Mouse (Mus musculus) bone marrow macrophage, adult 2 months (primary cell): ENCODE measurements around the gene 1700012B09Rik. TPM values are rescaled to one million over a fixed set of nuclear protein-coding genes. Genes with fewer than 3 reads are reported as not detected.

Experiments
- H3K27ac ChIP-seq: 2 replicates; pipeline ENCODE4 v1.5.1; 2012; ENCODE audit warnings: low read depth, low read length; ENCODE audit not compliant: insufficient read depth
- H3K4me1 ChIP-seq: 2 replicates; pipeline ENCODE4 v1.6.1; 2012; ENCODE audit warnings: low read length; ENCODE audit not compliant: control insufficient read depth, insufficient read depth
- H3K4me3 ChIP-seq: 2 replicates; pipeline ENCODE4 v1.5.1; 2012; ENCODE audit warnings: mild to moderate bottlenecking, low read length, moderate library complexity; ENCODE audit not compliant: insufficient read depth
- CTCF ChIP-seq: IDR thresholded peaks from 2 replicates; pipeline ENCODE4 v1.5.1; 2012; ENCODE audit warnings: low read depth, mild to moderate bottlenecking, low read length, moderate library complexity
- POLR2A ChIP-seq: IDR thresholded peaks from 2 replicates; pipeline ENCODE4 v1.6.1; 2012; ENCODE audit warnings: mild to moderate bottlenecking, low read depth, low read length, borderline replicate concordance
- polyA plus RNA-seq: library from polyadenylated mRNA; stranded (reverse); fragments of >200 nt; gene quantifications from 2 replicates; pipeline ENCODE4 v1.2.4, GENCODE M21; 2012; ENCODE audit not compliant: missing spikeins, insufficient read depth, insufficient read length

The 1700012B09Rik gene
- polyA plus RNA-seq, 1 experiment: not detected

- TF ChIP-seq CTCF (no peak), POLR2A (no peak)
- no peak within 1 kb of the TSS for H3K4me3 ChIP-seq
- H3K27ac ChIP-seq: no peak within 1 kb of the TSS
These were observed 30.5 kb downstream of the 1700012B09Rik start, which contains the start of gene Piwil4 for GRCm38 (mm10) chr9:14740151-14740924. TSS of gene Piwil4 (minus strand) at chr9:14740733.

DNA sequence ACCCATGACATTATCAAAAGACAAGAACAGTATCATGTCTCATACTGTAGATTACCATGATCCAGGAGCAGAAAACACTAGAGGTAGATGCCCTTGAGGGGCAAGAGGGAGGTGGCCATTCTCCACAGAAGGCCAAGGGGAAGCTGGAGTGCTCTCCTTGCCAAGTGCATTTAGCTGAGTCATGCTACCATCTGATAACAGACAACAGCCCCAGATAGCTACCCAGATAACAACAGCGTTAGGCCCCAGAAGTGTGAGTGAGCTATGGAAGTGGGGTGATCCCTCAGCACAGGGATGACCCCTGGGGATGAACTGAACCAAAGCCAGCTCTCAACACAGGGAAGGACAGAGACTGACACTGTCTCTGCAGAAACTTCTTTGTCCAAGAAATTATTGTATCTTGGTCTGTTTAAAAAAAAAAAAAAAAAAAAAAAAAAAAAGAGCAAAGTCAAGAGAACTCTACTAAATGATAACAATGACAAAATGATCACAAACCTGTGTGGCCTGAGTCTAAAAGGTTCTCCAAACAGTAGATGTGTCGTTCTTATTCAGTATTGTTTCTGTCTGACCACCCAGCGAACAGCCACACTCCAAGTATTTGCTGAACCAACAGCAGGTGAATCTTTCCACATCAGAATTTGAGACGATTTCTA, 31.2 kb downstream of the 1700012B09Rik start:
- Histone ChIP-seq H3K4me1 (peaks cover 8% of the 10 kb centered on the region), H3K4me3 (no peak overlapping the region), H3K27ac (no peak overlapping the region)
- TF ChIP-seq POLR2A: no peak
- no peak for TF ChIP-seq CTCF

More at GRCm38 (mm10) chr9:14740151-14740924, 30.5 kb downstream of the 1700012B09Rik start, which contains the start of gene Piwil4:
- H3K4me1 ChIP-seq: peaks cover 8% of the 10 kb centered on the region

DNA sequence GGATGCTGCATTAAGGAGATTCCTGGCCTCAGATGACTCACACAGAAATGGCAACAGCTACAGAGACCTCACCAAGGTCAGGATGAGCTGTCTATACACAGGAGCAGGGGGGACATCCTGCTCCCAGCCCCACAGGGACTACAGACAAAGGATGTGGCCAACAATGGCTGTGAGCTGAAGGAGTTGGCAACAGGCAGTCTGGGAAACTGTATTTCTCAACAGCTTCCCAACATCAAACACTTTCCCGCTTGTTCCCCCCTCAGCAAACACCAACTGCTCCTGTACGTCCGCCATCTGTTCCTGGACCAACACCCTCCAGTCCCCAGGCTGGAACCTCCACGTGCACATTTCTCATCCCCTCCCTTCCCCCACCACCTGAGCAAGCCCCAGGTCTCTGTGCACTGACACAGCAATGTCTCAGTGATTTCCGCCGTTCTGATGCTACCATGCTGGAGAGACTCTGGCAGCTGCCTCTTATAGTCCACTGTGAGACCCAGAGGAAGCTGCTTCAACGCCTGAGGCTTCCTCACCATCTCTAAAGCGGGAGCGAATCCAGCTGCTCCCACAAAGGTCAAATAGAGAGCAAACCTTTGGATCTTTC, 39.8 kb downstream of the 1700012B09Rik start:
- H3K27ac ChIP-seq: no peak overlapping the region
- no peak for TF ChIP-seq CTCF
- no peak for TF ChIP-seq POLR2A
- H3K4me1 ChIP-seq: no peaks in the 10 kb centered on the region
- no peak overlapping the region for H3K4me3 ChIP-seq

DNA sequence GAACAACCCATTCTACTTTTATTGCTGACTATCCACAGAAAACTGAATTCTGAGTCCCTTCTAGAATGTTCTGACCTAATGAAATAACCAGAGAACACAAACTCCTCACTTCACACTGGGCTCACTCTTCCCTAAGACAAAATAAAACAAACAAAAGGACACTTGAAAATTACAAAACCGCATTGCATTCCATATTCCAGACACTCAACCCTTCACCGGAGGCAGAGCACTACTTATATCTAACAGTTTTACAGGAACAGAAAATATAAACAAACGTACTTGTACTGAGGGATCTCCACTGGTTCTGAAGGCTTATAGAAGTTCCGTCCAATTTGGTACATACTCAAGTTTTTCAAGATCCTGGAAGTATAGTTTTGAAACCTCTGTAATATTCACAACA, 42.5 kb downstream of the 1700012B09Rik start:
- TF ChIP-seq CTCF (no peak), POLR2A (no peak)
- no peak overlapping the region for H3K4me3 ChIP-seq
- H3K4me1 ChIP-seq: peaks cover 19% of the 10 kb centered on the region
- H3K27ac ChIP-seq: no peak overlapping the region

DNA sequence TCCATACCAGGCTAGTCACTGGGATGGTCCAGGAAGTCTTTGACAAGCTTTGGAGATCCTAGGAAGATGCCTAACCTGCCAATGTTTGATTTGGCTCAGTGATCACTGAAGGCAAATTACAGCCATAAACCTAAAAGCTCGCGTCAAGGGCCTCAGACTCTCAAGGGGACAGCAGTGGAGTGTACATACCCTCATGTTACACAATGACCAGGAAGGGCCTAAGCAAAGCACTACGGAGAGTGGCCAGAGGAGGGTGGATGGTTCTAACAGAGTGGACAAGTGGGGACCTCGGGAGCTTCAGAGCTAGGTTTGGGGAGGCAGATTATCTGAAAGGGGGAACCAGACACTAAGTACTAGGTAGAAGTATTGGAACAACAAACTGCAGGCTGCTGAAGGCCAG, 44.2 kb downstream of the 1700012B09Rik start:
- H3K4me3 ChIP-seq: no peak overlapping the region
- no peak overlapping the region for H3K27ac ChIP-seq
- no peak for TF ChIP-seq POLR2A
- TF ChIP-seq CTCF: no peak
- peaks cover 19% of the 10 kb centered on the region for H3K4me1 ChIP-seq

- H3K27ac ChIP-seq: no peak overlapping the region
- peaks cover 19% of the 10 kb centered on the region for H3K4me1 ChIP-seq
- no peak for TF ChIP-seq POLR2A
- no peak overlapping the region for H3K4me3 ChIP-seq
These were observed 44.8 kb downstream of the 1700012B09Rik start for GRCm38 (mm10) chr9:14726005-14726404.

- Histone ChIP-seq H3K27ac (peak overlapping the region; percentile 26), H3K4me1 (peaks cover 19% of the 10 kb centered on the region), H3K4me3 (no peak overlapping the region)
- no peak for TF ChIP-seq CTCF
- TF ChIP-seq POLR2A: no peak
These were observed 45.9 kb downstream of the 1700012B09Rik start for GRCm38 (mm10) chr9:14724755-14725420.

DNA sequence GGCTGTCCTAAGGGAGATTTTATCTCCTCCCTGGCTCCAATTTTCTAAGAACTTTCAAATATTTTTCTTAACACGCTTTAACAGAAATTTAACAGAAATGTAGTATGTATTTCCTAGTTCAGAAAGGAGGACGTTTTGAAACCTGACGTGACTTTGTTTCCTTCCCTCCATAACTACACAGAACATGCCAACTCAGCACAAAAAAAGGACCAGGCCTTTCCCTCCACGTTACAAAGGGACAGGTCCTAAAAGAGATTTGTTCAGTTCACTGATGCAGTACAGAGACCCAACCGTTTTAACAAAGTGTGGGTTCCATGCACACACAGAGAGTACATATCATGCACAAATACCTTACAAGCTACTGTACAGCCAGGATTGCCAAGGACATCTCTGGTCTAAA, 49.2 kb downstream of the 1700012B09Rik start:
- no peak for TF ChIP-seq CTCF
- TF ChIP-seq POLR2A: no peak
- Histone ChIP-seq H3K4me3 (no peak overlapping the region), H3K27ac (no peak overlapping the region), H3K4me1 (peaks cover 30% of the 10 kb centered on the region)

DNA sequence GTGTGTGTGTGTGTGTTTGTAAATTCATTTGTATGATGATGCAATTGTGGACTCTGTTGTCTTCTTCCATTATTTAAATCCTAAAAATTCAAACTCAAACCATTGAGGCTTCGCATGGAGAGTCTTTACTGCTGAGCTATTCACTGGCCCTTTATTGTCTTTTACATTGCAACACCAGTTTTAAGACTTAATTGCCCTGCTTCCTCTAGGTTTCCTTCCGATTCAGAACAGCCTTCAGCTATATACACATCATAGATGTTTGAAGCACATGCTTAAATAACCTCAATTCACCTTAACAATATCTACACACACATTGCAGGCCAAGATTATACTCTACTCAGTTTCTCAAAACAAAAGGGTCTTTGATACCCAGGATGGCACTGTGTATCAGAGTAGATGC, 50.4 kb downstream of the 1700012B09Rik start:
- Histone ChIP-seq H3K27ac (no peak overlapping the region), H3K4me1 (peaks cover 26% of the 10 kb centered on the region), H3K4me3 (no peak overlapping the region)
- TF ChIP-seq POLR2A (no peak), CTCF (no peak)

DNA sequence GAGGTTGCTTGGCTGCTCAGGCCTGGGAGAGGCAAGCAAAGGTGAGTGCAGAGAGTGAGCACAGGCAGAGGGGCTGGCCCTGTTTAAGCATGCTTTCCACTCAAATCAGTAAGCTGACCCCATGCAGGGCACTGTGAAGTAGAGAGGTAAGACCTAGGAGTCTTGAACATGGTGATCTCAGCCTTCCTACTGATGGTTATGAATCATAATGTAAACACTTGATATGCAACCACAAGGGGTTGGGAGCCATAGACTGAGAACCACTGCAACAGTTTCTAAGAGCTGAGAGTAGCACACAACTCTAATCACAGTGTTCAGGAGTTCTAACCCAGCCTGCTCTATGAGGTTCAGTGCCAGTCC, 52.5 kb downstream of the 1700012B09Rik start:
- H3K4me3 ChIP-seq: no peak overlapping the region
- H3K27ac ChIP-seq: no peak overlapping the region
- peaks cover 11% of the 10 kb centered on the region for H3K4me1 ChIP-seq
- TF ChIP-seq POLR2A (no peak), CTCF (no peak)
